Mouse (Mus musculus) stomach, postnatal 0 days (tissue): ENCODE measurements around the gene St6galnac4. TPM values are rescaled to one million over a fixed set of nuclear protein-coding genes. Genes with fewer than 3 reads are reported as not detected.

Experiments used
- ATAC-seq: fragments of 200-750 bp; cut with Nextera tagmentation; 2 replicates; pipeline ENCODE4 v1.8.0; 2017; ENCODE audit not compliant: low FRiP score, low TSS enrichment
- DNase-seq: peaks from one replicate; pipeline ENCODE4 v3.0.0-alpha.2; 2016; ENCODE audit warnings: low spot score
- H3K27ac ChIP-seq: fragments of 300-500 bp; sonication (generic); replicated peaks from 2 replicates; pipeline ENCODE4 v1.5.1; 2014; ENCODE audit warnings: mild to moderate bottlenecking, control low read depth
- H3K27me3 ChIP-seq: fragments of 300-500 bp; sonication (generic); 2 replicates; pipeline ENCODE4 v1.6.1; 2014; ENCODE audit warnings: low read length; ENCODE audit not compliant: control insufficient read depth, insufficient read depth
- H3K36me3 ChIP-seq: fragments of 300-500 bp; sonication (generic); 2 replicates; pipeline ENCODE4 v1.6.1; 2014; ENCODE audit warnings: low read length, mixed read lengths; ENCODE audit not compliant: control insufficient read depth, insufficient read depth
- H3K4me1 ChIP-seq: fragments of 300-500 bp; sonication (generic); replicated peaks from 2 replicates; pipeline ENCODE4 v1.6.1; 2014; ENCODE audit warnings: antibody characterized with exemption; ENCODE audit not compliant: control insufficient read depth, insufficient read depth
- H3K4me2 ChIP-seq: fragments of 300-500 bp; sonication (generic); replicated peaks from 2 replicates; pipeline ENCODE4 v1.6.1; 2014; ENCODE audit warnings: low read depth, mild to moderate bottlenecking, control low read depth, moderate library complexity
- H3K4me3 ChIP-seq: fragments of 300-500 bp; sonication (generic); 2 replicates; pipeline ENCODE4 v1.5.1; 2014; ENCODE audit warnings: low read depth, low read length, control low read depth
- H3K9ac ChIP-seq: fragments of 300-500 bp; sonication (generic); 2 replicates; pipeline ENCODE4 v1.6.1; 2014; ENCODE audit warnings: mild to moderate bottlenecking, low read length, control low read depth, mixed read lengths
- H3K9me3 ChIP-seq: fragments of 300-500 bp; sonication (generic); 2 replicates; pipeline ENCODE4 v1.6.1; 2016; ENCODE audit warnings: low read length; ENCODE audit not compliant: control insufficient read depth
- CTCF ChIP-seq: IDR thresholded peaks from 2 replicates; pipeline ENCODE4 v1.5.1; 2016; ENCODE audit warnings: antibody characterized with exemption, low read depth, mild to moderate bottlenecking, moderate library complexity
- EP300 ChIP-seq: optimal IDR thresholded peaks from 2 replicates; pipeline ENCODE3; 2016; ENCODE audit warnings: antibody characterized with exemption
- WGBS: fragments of 180-500 bp; shearing (Covaris S2); extraction: QIAGEN DNeasy Blood & Tissue Kit; methylation state at CpG from one replicate; pipeline ENCODE4 v1.1.7; 2014; 5-methylcytosine and 5-hydroxymethylcytosine counted together
- polyA plus RNA-seq: library from polyadenylated mRNA; unstranded; fragments of >200 nt; fragmentation: Nextera tagmentation; extraction: Ambion mirVana; gene quantifications from 2 replicates; pipeline ENCODE4 v1.2.1, GENCODE M21; 2015

Gene St6galnac4
- polyA plus RNA-seq, 1 experiment from 2014 or later = 7.7 TPM

GRCm38 (mm10) chr2:32629276-32629976 lies 42.5 kb downstream of the St6galnac4 start:
- Histone ChIP-seq H3K36me3 (no peaks in the 10 kb centered on the region), H3K27me3 (no peaks in the 10 kb centered on the region), H3K4me2 (no peak overlapping the region), H3K4me3 (no peak overlapping the region), H3K27ac (peak overlapping the region; percentile 75), H3K4me1 (0 out of 2 replicates have a peak, but pooled peaks cover 9% of the 10 kb centered on the region), H3K9me3 (no peaks in the 10 kb centered on the region), H3K9ac (peak overlapping the region; percentile 38)
- ATAC-seq (peak; percentile 33), DNase-seq (peak; percentile 78)
- TF ChIP-seq CTCF = no peak
- TF ChIP-seq EP300 = no peak
- WGBS = 54% methylated on average over 9 of the region's 9 CpGs

GRCm38 (mm10) chr2:32630036-32630435 lies 43.1 kb downstream of the St6galnac4 start:
- DNase-seq = no peak
- Histone ChIP-seq H3K9ac (no peak overlapping the region), H3K4me3 (no peak overlapping the region), H3K27me3 (no peaks in the 10 kb centered on the region), H3K36me3 (no peaks in the 10 kb centered on the region), H3K9me3 (no peaks in the 10 kb centered on the region), H3K4me1 (0 out of 2 replicates have a peak, but pooled peaks cover 9% of the 10 kb centered on the region), H3K27ac (no peak overlapping the region), H3K4me2 (no peak overlapping the region)
- TF ChIP-seq CTCF (no peak), EP300 (no peak)
- ATAC-seq = no peak
- 82% methylated on average over 7 of the region's 9 CpGs for WGBS

GRCm38 (mm10) chr2:32631046-32631445 lies 44.2 kb downstream of the St6galnac4 start:
- Histone ChIP-seq H3K27me3 (no peaks in the 10 kb centered on the region), H3K27ac (no peak overlapping the region), H3K9ac (no peak overlapping the region), H3K4me1 (0 out of 2 replicates have a peak, but pooled peaks cover 5% of the 10 kb centered on the region), H3K36me3 (no peaks in the 10 kb centered on the region), H3K9me3 (no peaks in the 10 kb centered on the region), H3K4me2 (no peak overlapping the region), H3K4me3 (no peak overlapping the region)
- TF ChIP-seq EP300 = no peak
- no peak for TF ChIP-seq CTCF
- WGBS = 83% methylated on average over 10 of the region's 10 CpGs
- DNase-seq (no peak), ATAC-seq (no peak)

GRCm38 (mm10) chr2:32631737-32632394 lies 45.0 kb downstream of the St6galnac4 start:
- Histone ChIP-seq H3K9ac (no peak overlapping the region), H3K36me3 (no peaks in the 10 kb centered on the region), H3K4me3 (no peak overlapping the region), H3K27me3 (no peaks in the 10 kb centered on the region), H3K4me2 (no peak overlapping the region), H3K4me1 (0 out of 2 replicates have a peak, but pooled peaks cover 5% of the 10 kb centered on the region), H3K9me3 (no peaks in the 10 kb centered on the region), H3K27ac (0 out of 2 replicates have a peak overlapping the region, but pooled peaks have one; percentile 40)
- TF ChIP-seq CTCF = peak; percentile 97
- TF ChIP-seq EP300 = no peak
- ATAC-seq (peak; percentile 33; the same call in 1 of the 2 replicates), DNase-seq (peak; percentile 85)
- 42% methylated on average over 7 of the region's 7 CpGs for WGBS

- no peaks in the 10 kb centered on the region for H3K36me3 ChIP-seq
- ATAC-seq (no peak), DNase-seq (no peak)
- no peaks in the 10 kb centered on the region for H3K4me1 ChIP-seq
- H3K4me2 ChIP-seq = no peak overlapping the region
- H3K4me3 ChIP-seq = no peak overlapping the region
- H3K9me3 ChIP-seq = no peaks in the 10 kb centered on the region
- 41% methylated on average over 5 of the region's 5 CpGs for WGBS
- H3K9ac ChIP-seq = no peak overlapping the region
- no peaks in the 10 kb centered on the region for H3K27me3 ChIP-seq
- TF ChIP-seq CTCF = no peak
- TF ChIP-seq EP300 = no peak
- H3K27ac ChIP-seq = peak overlapping the region; percentile 74
Measured at GRCm38 (mm10) chr2:32633660-32634059, 46.8 kb downstream of the St6galnac4 start.
